Mouse (Mus musculus) midbrain, embryonic 16.5 days (tissue): ENCODE results near the gene Cxxc4. TPM values are rescaled to one million over a fixed set of nuclear protein-coding genes. Genes with fewer than 3 reads are reported as not detected.

Experiments
- ATAC-seq: fragments of 200-750 bp; cut with Nextera tagmentation; 2 replicates; pipeline ENCODE4 v1.8.0; 2017; ENCODE audit warnings: moderate TSS enrichment
- H3K27ac ChIP-seq: fragments of 300-500 bp; sonication (generic); 2 replicates; pipeline ENCODE4 v1.5.1; 2014; ENCODE audit warnings: mild to moderate bottlenecking, low read length, mixed read lengths
- H3K27me3 ChIP-seq: fragments of 300-500 bp; sonication (generic); 2 replicates; pipeline ENCODE4 v1.6.1; 2014; ENCODE audit warnings: low read depth, low read length, mixed read lengths; ENCODE audit not compliant: control insufficient read depth, insufficient read depth
- H3K36me3 ChIP-seq: fragments of 300-500 bp; sonication (generic); 2 replicates; pipeline ENCODE4 v1.6.1; 2014; ENCODE audit warnings: mild to moderate bottlenecking, low read length, moderate library complexity, mixed read lengths; ENCODE audit not compliant: control insufficient read depth, insufficient read depth
- H3K4me1 ChIP-seq: fragments of 300-500 bp; sonication (generic); 2 replicates; pipeline ENCODE4 v1.6.1; 2014; ENCODE audit warnings: mild to moderate bottlenecking, low read length, mixed read lengths; ENCODE audit not compliant: control insufficient read depth, insufficient read depth
- H3K4me2 ChIP-seq: fragments of 300-500 bp; sonication (generic); 2 replicates; pipeline ENCODE4 v1.6.1; 2014; ENCODE audit warnings: mild to moderate bottlenecking, low read length, mixed read lengths
- H3K4me3 ChIP-seq: fragments of 300-500 bp; sonication (generic); 2 replicates; pipeline ENCODE4 v1.5.1; 2014; ENCODE audit warnings: low read depth, mild to moderate bottlenecking, low read length, moderate library complexity, mixed read lengths
- H3K9ac ChIP-seq: fragments of 300-500 bp; sonication (generic); 2 replicates; pipeline ENCODE4 v1.6.1; 2014; ENCODE audit warnings: low read depth, low read length, mixed read lengths
- H3K9me3 ChIP-seq: fragments of 300-500 bp; sonication (generic); replicated peaks from 2 replicates; pipeline ENCODE4 v1.6.1; 2014; ENCODE audit warnings: mild to moderate bottlenecking, low read length, mixed read lengths; ENCODE audit not compliant: control insufficient read depth, poor library complexity, severe bottlenecking
- whole genome bisulfite sequencing: fragments of 180-500 bp; shearing (Covaris S2); extraction: QIAGEN DNeasy Blood & Tissue Kit; methylation state at CpG from one replicate; pipeline ENCODE4 v1.1.7; 2014; 5-methylcytosine and 5-hydroxymethylcytosine counted together
- microRNA counts: library from miRNA; unstranded; fragments of <30 nt; microRNA quantifications from one replicate; lab custom pipeline; 2016
- microRNA-seq: library from miRNA; unstranded; fragments of <30 nt; microRNA quantifications from one replicate; pipeline ENCODE4, GENCODE M21; 2017
- polyA plus RNA-seq: library from polyadenylated mRNA; unstranded; fragments of >200 nt; fragmentation: Nextera tagmentation; extraction: Ambion mirVana; gene quantifications from 2 replicates; pipeline ENCODE4 v1.2.1, GENCODE M21; 2015

The Cxxc4 gene
- polyA plus RNA-seq, 1 experiment from 2014 or later: 43.6 TPM

- Histone ChIP-seq H3K4me2 (peak overlapping the region; percentile 65), H3K4me1 (peaks cover 43% of the 10 kb centered on the region), H3K36me3 (no peaks in the 10 kb centered on the region), H3K27ac (peak overlapping the region; percentile 84), H3K9ac (peak overlapping the region; percentile 66), H3K27me3 (no peaks in the 10 kb centered on the region), H3K9me3 (no peaks in the 10 kb centered on the region), H3K4me3 (peak overlapping the region; percentile 41)
- 3% methylated on average over 21 of the region's 21 CpGs for WGBS
- peak; percentile 92 for ATAC-seq
Observed at GRCm38 (mm10) chr3:134302681-134303491, 66.6 kb downstream of the Cxxc4 start.

- H3K36me3 ChIP-seq: no peaks in the 10 kb centered on the region
- no peaks in the 10 kb centered on the region for H3K9me3 ChIP-seq
- ATAC-seq: peak; percentile 44
- peak overlapping the region; percentile 41 for H3K4me3 ChIP-seq
- peak overlapping the region; percentile 84 for H3K27ac ChIP-seq
- peaks cover 43% of the 10 kb centered on the region for H3K4me1 ChIP-seq
- H3K27me3 ChIP-seq: no peaks in the 10 kb centered on the region
- peak overlapping the region; percentile 65 for H3K4me2 ChIP-seq
- H3K9ac ChIP-seq: peak overlapping the region; percentile 66
- WGBS: 5% methylated on average over 3 of the region's 3 CpGs
Observed at GRCm38 (mm10) chr3:134303492-134303808, 67.2 kb downstream of the Cxxc4 start.

DNA sequence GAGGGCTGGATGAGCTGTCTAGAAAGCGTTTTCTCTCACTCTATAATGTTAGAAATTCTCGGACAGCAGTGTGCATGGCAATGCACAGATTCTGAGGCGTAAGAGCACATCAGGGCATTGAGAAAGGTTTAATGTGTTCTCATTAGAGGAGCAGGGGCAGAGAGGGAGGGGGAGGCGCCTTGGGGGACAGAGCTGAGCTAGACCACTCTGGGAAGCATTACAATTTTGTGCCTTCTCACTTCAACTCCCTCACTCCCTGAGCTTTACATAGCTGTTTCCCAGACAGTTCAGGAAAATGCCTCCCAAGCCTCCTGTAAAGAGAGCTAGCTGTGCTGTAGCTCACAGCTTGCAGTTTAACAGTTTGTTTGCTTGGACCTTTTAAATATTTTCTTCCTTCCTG lies 70.2 kb downstream of the Cxxc4 start:
- Histone ChIP-seq H3K9ac (no peak overlapping the region; the same call in 1 of the 2 replicates), H3K4me1 (peaks cover 40% of the 10 kb centered on the region), H3K4me2 (peak overlapping the region; percentile 6; the same call in 1 of the 2 replicates), H3K27ac (peak overlapping the region; percentile 26; the same call in 1 of the 2 replicates), H3K27me3 (no peaks in the 10 kb centered on the region), H3K9me3 (no peaks in the 10 kb centered on the region), H3K4me3 (no peak overlapping the region), H3K36me3 (no peaks in the 10 kb centered on the region)
- WGBS: 8% methylated on average over 4 of the region's 4 CpGs
- ATAC-seq: peak; percentile 15; the same call in 1 of the 2 replicates

GRCm38 (mm10) chr3:134307801-134308200 lies 71.5 kb downstream of the Cxxc4 start:
- Histone ChIP-seq H3K4me1 (peaks cover 33% of the 10 kb centered on the region), H3K27ac (no peak overlapping the region), H3K4me2 (no peak overlapping the region), H3K27me3 (no peaks in the 10 kb centered on the region), H3K9ac (no peak overlapping the region), H3K36me3 (no peaks in the 10 kb centered on the region), H3K9me3 (no peaks in the 10 kb centered on the region), H3K4me3 (no peak overlapping the region)
- no peak for ATAC-seq

MicroRNAs encoded within 50 kb of the gene (microRNA counts, 519-probe panel; counts per million panel counts)
- 2,015 counts per million, percentile 49 among the panel's probes with 10 or more counts for microRNA mmu-miR-1895 (lab: Ali Mortazavi, UCI)

Small RNA genes within 50 kb of the gene (microRNA-seq; reads per million reads assigned to microRNA genes)
- gene Mir1895: not detected
